Mouse (Mus musculus): Measurements from ENCODE around the gene Ptprn2. TPM values are rescaled to one million over a fixed set of nuclear protein-coding genes. Genes with fewer than 3 reads are reported as not detected.

The Ptprn2 gene
- polyA plus RNA-seq, 1 experiment = 97.8 TPM

GRCm38 (mm10) chr12:116770911-116771310, 285.4 kb downstream of the Ptprn2 start:
- TF ChIP-seq CTCF (IDR thresholded peaks at IDR 0.05; ENCODE audit: borderline replicate concordance, insufficient read depth, low read depth, low read length) = no peak
- no peak for TF ChIP-seq POLR2A (IDR thresholded peaks at IDR 0.05; ENCODE audit: borderline replicate concordance, insufficient read depth, low read length)
- no peaks in the 10 kb centered on the region for H3K27me3 ChIP-seq (ENCODE audit: control insufficient read depth, insufficient read depth, low read length)
- peaks cover 11% of the 10 kb centered on the region for H3K4me1 ChIP-seq (ENCODE audit: control insufficient read depth, insufficient read depth, low read length)
- no peak overlapping the region for H3K4me3 ChIP-seq (replicated peaks; ENCODE audit: insufficient read depth, low read depth, low read length)
- DNase-seq = no peak
- WGBS = 83% methylated on average over 6 of the region's 6 CpGs
- no peak overlapping the region for H3K27ac ChIP-seq (ENCODE audit: insufficient read depth, low read length)

GRCm38 (mm10) chr12:116771493-116771892, 286.0 kb downstream of the Ptprn2 start:
- TF ChIP-seq POLR2A (IDR thresholded peaks at IDR 0.05; ENCODE audit: borderline replicate concordance, insufficient read depth, low read length) = no peak

GRCm38 (mm10) chr12:116772081-116772566, 286.6 kb downstream of the Ptprn2 start:
- no peak for TF ChIP-seq CTCF (IDR thresholded peaks at IDR 0.05; ENCODE audit: borderline replicate concordance, insufficient read depth, low read depth, low read length)
- no peak for TF ChIP-seq POLR2A (IDR thresholded peaks at IDR 0.05; ENCODE audit: borderline replicate concordance, insufficient read depth, low read length)
- Histone ChIP-seq H3K27me3 (ENCODE audit: control insufficient read depth, insufficient read depth, low read length) (no peaks in the 10 kb centered on the region), H3K4me1 (ENCODE audit: control insufficient read depth, insufficient read depth, low read length) (peaks cover 11% of the 10 kb centered on the region), H3K27ac (ENCODE audit: insufficient read depth, low read length) (no peak overlapping the region), H3K4me3 (replicated peaks; ENCODE audit: insufficient read depth, low read depth, low read length) (no peak overlapping the region)
- 32% methylated on average over 7 of the region's 7 CpGs for WGBS
- peak in 1 of 2 experiments; percentile 42 for DNase-seq

More at GRCm38 (mm10) chr12:116771493-116771892, 286.0 kb downstream of the Ptprn2 start:
- no peak overlapping the region for H3K4me3 ChIP-seq (replicated peaks; ENCODE audit: insufficient read depth, low read depth, low read length)
- no peaks in the 10 kb centered on the region for H3K27me3 ChIP-seq (ENCODE audit: control insufficient read depth, insufficient read depth, low read length)
- no peak for DNase-seq
- no peak overlapping the region for H3K27ac ChIP-seq (ENCODE audit: insufficient read depth, low read length)
- H3K4me1 ChIP-seq (ENCODE audit: control insufficient read depth, insufficient read depth, low read length) = peaks cover 11% of the 10 kb centered on the region
- WGBS = 91% methylated on average over 4 of the region's 4 CpGs

GRCm38 (mm10) chr12:116773344-116773743, 287.8 kb downstream of the Ptprn2 start:
- Histone ChIP-seq H3K27me3 (ENCODE audit: control insufficient read depth, insufficient read depth, low read length) (no peaks in the 10 kb centered on the region), H3K4me3 (replicated peaks; ENCODE audit: insufficient read depth, low read depth, low read length) (no peak overlapping the region), H3K4me1 (ENCODE audit: control insufficient read depth, insufficient read depth, low read length) (peaks cover 11% of the 10 kb centered on the region), H3K27ac (ENCODE audit: insufficient read depth, low read length) (no peak overlapping the region)
- DNase-seq = no peak
- WGBS = 100% methylated on average over 3 of the region's 3 CpGs
- TF ChIP-seq POLR2A (IDR thresholded peaks at IDR 0.05; ENCODE audit: borderline replicate concordance, insufficient read depth, low read length) (no peak), CTCF (IDR thresholded peaks at IDR 0.05; ENCODE audit: borderline replicate concordance, insufficient read depth, low read depth, low read length) (no peak)

GRCm38 (mm10) chr12:116776447-116776846, 290.9 kb downstream of the Ptprn2 start:
- no peak for DNase-seq
- no peak overlapping the region for H3K4me3 ChIP-seq (replicated peaks; ENCODE audit: insufficient read depth, low read depth, low read length)
- no peak for TF ChIP-seq POLR2A (IDR thresholded peaks at IDR 0.05; ENCODE audit: borderline replicate concordance, insufficient read depth, low read length)
- TF ChIP-seq CTCF (IDR thresholded peaks at IDR 0.05; ENCODE audit: borderline replicate concordance, insufficient read depth, low read depth, low read length) = no peak
- peaks cover 11% of the 10 kb centered on the region for H3K4me1 ChIP-seq (ENCODE audit: control insufficient read depth, insufficient read depth, low read length)
- no peak overlapping the region for H3K27ac ChIP-seq (ENCODE audit: insufficient read depth, low read length)
- 90% methylated on average over 8 of the region's 8 CpGs for WGBS
- H3K27me3 ChIP-seq (ENCODE audit: control insufficient read depth, insufficient read depth, low read length) = no peaks in the 10 kb centered on the region

- WGBS = 60% methylated on average over 4 of the region's 4 CpGs
- no peak for DNase-seq
- Histone ChIP-seq H3K27ac (ENCODE audit: insufficient read depth, low read length) (no peak overlapping the region; the same call in 1 of the 2 replicates), H3K27me3 (ENCODE audit: control insufficient read depth, insufficient read depth, low read length) (no peaks in the 10 kb centered on the region), H3K4me1 (ENCODE audit: control insufficient read depth, insufficient read depth, low read length) (0 out of 2 replicates have a peak, but pooled peaks cover 2% of the 10 kb centered on the region), H3K4me3 (replicated peaks; ENCODE audit: insufficient read depth, low read depth, low read length) (no peak overlapping the region)
- TF ChIP-seq CTCF (IDR thresholded peaks at IDR 0.05; ENCODE audit: borderline replicate concordance, insufficient read depth, low read depth, low read length) = no peak
- no peak for TF ChIP-seq POLR2A (IDR thresholded peaks at IDR 0.05; ENCODE audit: borderline replicate concordance, insufficient read depth, low read length)
These were observed 292.9 kb downstream of the Ptprn2 start for GRCm38 (mm10) chr12:116778095-116779090.

- no peaks in the 10 kb centered on the region for H3K27me3 ChIP-seq (ENCODE audit: control insufficient read depth, insufficient read depth, low read length)
- H3K4me3 ChIP-seq (replicated peaks; ENCODE audit: insufficient read depth, low read depth, low read length) = no peak overlapping the region
- H3K27ac ChIP-seq (ENCODE audit: insufficient read depth, low read length) = no peak overlapping the region
- H3K4me1 ChIP-seq (ENCODE audit: control insufficient read depth, insufficient read depth, low read length) = no peaks in the 10 kb centered on the region
- DNase-seq = no peak
- WGBS = 100% methylated on average over 1 of the region's 1 CpGs
- TF ChIP-seq CTCF (IDR thresholded peaks at IDR 0.05; ENCODE audit: borderline replicate concordance, insufficient read depth, low read depth, low read length) = no peak
- no peak for TF ChIP-seq POLR2A (IDR thresholded peaks at IDR 0.05; ENCODE audit: borderline replicate concordance, insufficient read depth, low read length)
These were observed 294.9 kb downstream of the Ptprn2 start for GRCm38 (mm10) chr12:116780419-116780818.

GRCm38 (mm10) chr12:116785731-116786130, 300.2 kb downstream of the Ptprn2 start:
- Histone ChIP-seq H3K27ac (ENCODE audit: insufficient read depth, low read length) (no peak overlapping the region), H3K4me1 (ENCODE audit: control insufficient read depth, insufficient read depth, low read length) (no peaks in the 10 kb centered on the region), H3K27me3 (ENCODE audit: control insufficient read depth, insufficient read depth, low read length) (no peaks in the 10 kb centered on the region), H3K4me3 (replicated peaks; ENCODE audit: insufficient read depth, low read depth, low read length) (no peak overlapping the region)
- DNase-seq = no peak
- 93% methylated on average over 3 of the region's 3 CpGs for WGBS
- TF ChIP-seq POLR2A (IDR thresholded peaks at IDR 0.05; ENCODE audit: borderline replicate concordance, insufficient read depth, low read length) = no peak
- TF ChIP-seq CTCF (IDR thresholded peaks at IDR 0.05; ENCODE audit: borderline replicate concordance, insufficient read depth, low read depth, low read length) = no peak
